Mouse (Mus musculus): ENCODE data around the gene Tmem222. TPM values are rescaled to one million over a fixed set of nuclear protein-coding genes. Genes with fewer than 3 reads are reported as not detected.
A peak's percentile ranks its signal among the peaks of the same experiment; 100 is the strongest.

Gene Tmem222
- polyA plus RNA-seq, 1 experiment from 2014 or later, result 86.4 TPM

GRCm38 (mm10) chr4:133265297-133265696, 12.3 kb downstream of the Tmem222 start:
- H3K27me3 ChIP-seq (ENCODE audit: control insufficient read depth, insufficient read depth, low read length), result no peaks in the 10 kb centered on the region
- ATAC-seq (ENCODE audit: insufficient number of reproducible peaks, low FRiP score, low TSS enrichment, low read depth), result no peak

DNA sequence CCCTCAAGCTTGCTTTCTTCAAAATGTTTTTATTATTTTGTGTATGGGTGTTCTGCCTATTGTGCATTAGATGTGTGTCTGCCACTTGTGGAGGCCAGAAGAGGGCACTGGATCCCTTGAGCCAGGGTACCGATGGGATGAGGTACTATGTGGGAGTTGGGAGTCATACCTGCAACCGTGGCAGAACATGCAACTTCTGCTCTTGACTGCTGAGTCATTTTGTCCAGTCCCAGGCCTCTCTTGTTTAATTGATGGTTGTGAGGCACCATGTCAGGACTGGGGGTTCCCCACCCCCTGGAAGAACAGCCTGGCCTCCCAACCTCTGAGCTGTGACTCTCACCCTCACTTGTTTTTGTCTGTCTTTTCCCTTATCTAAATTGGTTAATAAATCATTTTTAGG, 13.0 kb downstream of the Tmem222 start:
- Histone ChIP-seq H3K4me3 (ENCODE audit: low read depth, low read length) (no peak overlapping the region), H3K9me3 (ENCODE audit: control insufficient read depth, low read length) (no peaks in the 10 kb centered on the region; the same call in 1 of the 2 replicates), H3K9ac (ENCODE audit: low read length) (no peak overlapping the region), H3K4me1 (ENCODE audit: control insufficient read depth, insufficient read depth, low read length) (peaks cover 6% of the 10 kb centered on the region; the same call in 1 of the 2 replicates), H3K27me3 (ENCODE audit: control insufficient read depth, insufficient read depth, low read length) (no peaks in the 10 kb centered on the region), H3K4me2 (ENCODE audit: low read depth, severe bottlenecking) (no peak overlapping the region), H3K36me3 (ENCODE audit: control insufficient read depth, insufficient read depth, low read length) (peaks cover 35% of the 10 kb centered on the region), H3K27ac (replicated peaks; ENCODE audit: low read depth, low read length) (no peak overlapping the region)
- DNase-seq (ENCODE audit: low spot score) (no peak), ATAC-seq (ENCODE audit: insufficient number of reproducible peaks, low FRiP score, low TSS enrichment, low read depth) (no peak)
- 94% methylated on average over 2 of the region's 2 CpGs for WGBS

More at GRCm38 (mm10) chr4:133265297-133265696, 12.3 kb downstream of the Tmem222 start:
- Histone ChIP-seq H3K4me2 (ENCODE audit: low read depth, severe bottlenecking) (no peak overlapping the region), H3K4me3 (ENCODE audit: low read depth, low read length) (no peak overlapping the region), H3K9ac (ENCODE audit: low read length) (no peak overlapping the region), H3K36me3 (ENCODE audit: control insufficient read depth, insufficient read depth, low read length) (peaks cover 35% of the 10 kb centered on the region), H3K9me3 (ENCODE audit: control insufficient read depth, low read length) (no peaks in the 10 kb centered on the region; the same call in 1 of the 2 replicates), H3K4me1 (ENCODE audit: control insufficient read depth, insufficient read depth, low read length) (peaks cover 6% of the 10 kb centered on the region; the same call in 1 of the 2 replicates), H3K27ac (replicated peaks; ENCODE audit: low read depth, low read length) (no peak overlapping the region)
- no peak for DNase-seq (ENCODE audit: low spot score)
- 88% methylated on average over 3 of the region's 3 CpGs for WGBS

GRCm38 (mm10) chr4:133263756-133264155, 13.8 kb downstream of the Tmem222 start:
- Histone ChIP-seq H3K36me3 (ENCODE audit: control insufficient read depth, insufficient read depth, low read length) (peaks cover 27% of the 10 kb centered on the region), H3K4me3 (ENCODE audit: low read depth, low read length) (no peak overlapping the region), H3K9ac (ENCODE audit: low read length) (no peak overlapping the region), H3K4me1 (ENCODE audit: control insufficient read depth, insufficient read depth, low read length) (peaks cover 6% of the 10 kb centered on the region; the same call in 1 of the 2 replicates), H3K27me3 (ENCODE audit: control insufficient read depth, insufficient read depth, low read length) (no peaks in the 10 kb centered on the region), H3K4me2 (ENCODE audit: low read depth, severe bottlenecking) (no peak overlapping the region), H3K9me3 (ENCODE audit: control insufficient read depth, low read length) (no peaks in the 10 kb centered on the region; the same call in 1 of the 2 replicates), H3K27ac (replicated peaks; ENCODE audit: low read depth, low read length) (no peak overlapping the region)
- ATAC-seq (ENCODE audit: insufficient number of reproducible peaks, low FRiP score, low TSS enrichment, low read depth) (no peak), DNase-seq (ENCODE audit: low spot score) (no peak)
- 92% methylated on average over 5 of the region's 5 CpGs for WGBS

GRCm38 (mm10) chr4:133262882-133263281, 14.7 kb downstream of the Tmem222 start, which contains the start of gene Sytl1:
TSS of gene Sytl1 (minus strand) at chr4:133263113.
- Histone ChIP-seq H3K27ac (replicated peaks; ENCODE audit: low read depth, low read length) (0 out of 2 replicates have a peak within 1 kb of the TSS, but pooled peaks have one; percentile 42), H3K27me3 (ENCODE audit: control insufficient read depth, insufficient read depth, low read length) (no peaks in the 10 kb centered on the region), H3K4me1 (ENCODE audit: control insufficient read depth, insufficient read depth, low read length) (peaks cover 6% of the 10 kb centered on the region; the same call in 1 of the 2 replicates), H3K9me3 (ENCODE audit: control insufficient read depth, low read length) (no peaks in the 10 kb centered on the region; the same call in 1 of the 2 replicates), H3K36me3 (ENCODE audit: control insufficient read depth, insufficient read depth, low read length) (peaks cover 21% of the 10 kb centered on the region), H3K4me3 (ENCODE audit: low read depth, low read length) (no peak within 1 kb of the TSS), H3K9ac (ENCODE audit: low read length) (no peak within 1 kb of the TSS), H3K4me2 (ENCODE audit: low read depth, severe bottlenecking) (no peak within 1 kb of the TSS)
- WGBS, result 32% methylated on average over 7 of the region's 7 CpGs
- ATAC-seq (ENCODE audit: insufficient number of reproducible peaks, low FRiP score, low TSS enrichment, low read depth) (no peak), DNase-seq (ENCODE audit: low spot score) (no peak)

GRCm38 (mm10) chr4:133262375-133262765, 15.2 kb downstream of the Tmem222 start:
- Histone ChIP-seq H3K9ac (ENCODE audit: low read length) (no peak overlapping the region), H3K4me2 (ENCODE audit: low read depth, severe bottlenecking) (no peak overlapping the region), H3K4me3 (ENCODE audit: low read depth, low read length) (no peak overlapping the region), H3K27me3 (ENCODE audit: control insufficient read depth, insufficient read depth, low read length) (0 out of 2 replicates have a peak, but pooled peaks cover 2% of the 10 kb centered on the region), H3K4me1 (ENCODE audit: control insufficient read depth, insufficient read depth, low read length) (peaks cover 6% of the 10 kb centered on the region; the same call in 1 of the 2 replicates), H3K9me3 (ENCODE audit: control insufficient read depth, low read length) (no peaks in the 10 kb centered on the region; the same call in 1 of the 2 replicates), H3K27ac (replicated peaks; ENCODE audit: low read depth, low read length) (no peak overlapping the region), H3K36me3 (ENCODE audit: control insufficient read depth, insufficient read depth, low read length) (peaks cover 17% of the 10 kb centered on the region)
- 63% methylated on average over 7 of the region's 7 CpGs for WGBS
- DNase-seq (ENCODE audit: low spot score) (no peak), ATAC-seq (ENCODE audit: insufficient number of reproducible peaks, low FRiP score, low TSS enrichment, low read depth) (no peak)

DNA sequence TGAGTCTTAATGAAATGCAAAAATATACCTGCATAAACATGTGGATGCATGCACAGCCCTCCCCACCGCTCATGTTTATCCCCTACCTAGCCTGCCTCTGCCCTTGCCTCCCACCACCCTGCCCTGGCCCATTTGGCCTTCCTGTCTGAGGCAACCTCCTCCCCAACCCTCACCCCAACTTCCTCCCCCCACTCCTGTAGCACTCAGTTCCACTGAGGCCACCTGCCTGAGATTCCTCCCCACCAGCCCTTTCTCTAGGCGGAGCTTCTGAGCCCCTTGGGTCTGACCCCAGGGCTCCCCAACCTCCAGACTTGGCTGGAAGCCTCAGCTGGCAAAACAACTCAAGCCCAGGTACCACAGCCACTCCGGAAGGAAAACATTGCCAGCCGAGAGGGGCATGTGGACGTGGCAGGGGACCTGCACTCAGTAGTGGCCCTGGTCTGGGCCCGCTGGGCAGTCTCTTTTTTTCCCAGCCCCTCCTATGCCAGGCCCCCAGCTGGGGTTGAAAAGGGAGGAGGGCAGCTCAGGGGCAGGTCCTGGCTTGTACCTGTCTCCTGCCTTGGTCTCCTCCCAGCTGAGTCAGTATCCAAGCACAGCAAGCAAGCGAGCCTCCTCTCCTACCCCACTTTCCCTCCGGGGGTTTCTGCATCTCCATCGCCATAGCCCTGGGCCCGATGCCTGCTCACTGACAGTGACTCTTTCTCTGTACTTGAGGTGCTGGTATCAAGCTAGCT, 15.8 kb downstream of the Tmem222 start:
- ATAC-seq (ENCODE audit: insufficient number of reproducible peaks, low FRiP score, low TSS enrichment, low read depth) (no peak), DNase-seq (ENCODE audit: low spot score) (no peak)
- Histone ChIP-seq H3K27me3 (ENCODE audit: control insufficient read depth, insufficient read depth, low read length) (peaks cover 4% of the 10 kb centered on the region; the same call in 1 of the 2 replicates), H3K9ac (ENCODE audit: low read length) (no peak overlapping the region), H3K4me3 (ENCODE audit: low read depth, low read length) (no peak overlapping the region), H3K4me2 (ENCODE audit: low read depth, severe bottlenecking) (no peak overlapping the region), H3K4me1 (ENCODE audit: control insufficient read depth, insufficient read depth, low read length) (peaks cover 6% of the 10 kb centered on the region; the same call in 1 of the 2 replicates), H3K9me3 (ENCODE audit: control insufficient read depth, low read length) (no peaks in the 10 kb centered on the region; the same call in 1 of the 2 replicates), H3K27ac (replicated peaks; ENCODE audit: low read depth, low read length) (0 out of 2 replicates have a peak overlapping the region, but pooled peaks have one; percentile 42), H3K36me3 (ENCODE audit: control insufficient read depth, insufficient read depth, low read length) (peaks cover 17% of the 10 kb centered on the region)
- WGBS, result 43% methylated on average over 10 of the region's 10 CpGs

GRCm38 (mm10) chr4:133257798-133258408, 19.7 kb downstream of the Tmem222 start:
- Histone ChIP-seq H3K4me2 (ENCODE audit: low read depth, severe bottlenecking) (no peak overlapping the region), H3K36me3 (ENCODE audit: control insufficient read depth, insufficient read depth, low read length) (no peaks in the 10 kb centered on the region), H3K27me3 (ENCODE audit: control insufficient read depth, insufficient read depth, low read length) (peaks cover 8% of the 10 kb centered on the region; the same call in 1 of the 2 replicates), H3K9ac (ENCODE audit: low read length) (no peak overlapping the region), H3K4me1 (ENCODE audit: control insufficient read depth, insufficient read depth, low read length) (peaks cover 6% of the 10 kb centered on the region; the same call in 1 of the 2 replicates), H3K4me3 (ENCODE audit: low read depth, low read length) (no peak overlapping the region), H3K27ac (replicated peaks; ENCODE audit: low read depth, low read length) (no peak overlapping the region), H3K9me3 (ENCODE audit: control insufficient read depth, low read length) (no peaks in the 10 kb centered on the region)
- ATAC-seq (ENCODE audit: insufficient number of reproducible peaks, low FRiP score, low TSS enrichment, low read depth) (no peak), DNase-seq (ENCODE audit: low spot score) (no peak)
- 68% methylated on average over 12 of the region's 12 CpGs for WGBS

- Histone ChIP-seq H3K4me2 (ENCODE audit: low read depth, severe bottlenecking) (no peak overlapping the region), H3K4me3 (ENCODE audit: low read depth, low read length) (no peak overlapping the region), H3K27me3 (ENCODE audit: control insufficient read depth, insufficient read depth, low read length) (peaks cover 14% of the 10 kb centered on the region), H3K4me1 (ENCODE audit: control insufficient read depth, insufficient read depth, low read length) (peaks cover 6% of the 10 kb centered on the region; the same call in 1 of the 2 replicates), H3K9me3 (ENCODE audit: control insufficient read depth, low read length) (no peaks in the 10 kb centered on the region), H3K27ac (replicated peaks; ENCODE audit: low read depth, low read length) (no peak overlapping the region), H3K9ac (ENCODE audit: low read length) (no peak overlapping the region), H3K36me3 (ENCODE audit: control insufficient read depth, insufficient read depth, low read length) (no peaks in the 10 kb centered on the region)
- ATAC-seq (ENCODE audit: insufficient number of reproducible peaks, low FRiP score, low TSS enrichment, low read depth), result no peak
- no peak for DNase-seq (ENCODE audit: low spot score)
- 23% methylated on average over 11 of the region's 12 CpGs for WGBS
These were observed 20.4 kb downstream of the Tmem222 start for GRCm38 (mm10) chr4:133257230-133257629.
